Mouse (Mus musculus): ENCODE data around the gene Srf. TPM values are rescaled to one million over a fixed set of nuclear protein-coding genes. Genes with fewer than 3 reads are reported as not detected.
A peak's percentile ranks its signal among the peaks of the same experiment; 100 is the strongest.
"Not testable (repeated sequence)": the region's sequence is repeated elsewhere in the genome, so short reads cannot be mapped to it uniquely, and the experiment has no call there.

Srf gene
- total RNA-seq, 2 experiments from 2014 or later = 62.7 to 65.5 TPM

DNA sequence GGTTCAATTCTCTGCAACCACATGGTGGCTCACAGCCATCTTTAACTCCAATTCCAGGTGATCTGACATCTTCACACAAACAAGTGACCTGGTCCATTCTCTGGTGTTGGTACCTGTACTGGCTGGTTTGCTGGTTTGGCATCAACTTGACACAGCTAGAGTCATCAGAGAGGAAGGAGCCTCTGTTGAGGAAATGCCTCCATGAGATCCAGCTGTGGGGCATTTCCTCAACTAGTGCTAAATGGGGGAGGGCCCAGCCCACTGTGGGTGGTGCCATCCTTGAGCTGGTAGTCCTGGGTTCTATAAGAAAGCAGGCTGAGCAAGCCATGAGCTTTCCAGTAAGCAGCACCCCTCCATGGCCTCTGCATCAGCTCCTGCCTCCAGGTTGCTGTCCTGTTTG is 1.3 kb upstream of the Srf start:
- not testable (repeated sequence) for DNase-seq (ENCODE audit: low spot score in 2 of 2)

DNA sequence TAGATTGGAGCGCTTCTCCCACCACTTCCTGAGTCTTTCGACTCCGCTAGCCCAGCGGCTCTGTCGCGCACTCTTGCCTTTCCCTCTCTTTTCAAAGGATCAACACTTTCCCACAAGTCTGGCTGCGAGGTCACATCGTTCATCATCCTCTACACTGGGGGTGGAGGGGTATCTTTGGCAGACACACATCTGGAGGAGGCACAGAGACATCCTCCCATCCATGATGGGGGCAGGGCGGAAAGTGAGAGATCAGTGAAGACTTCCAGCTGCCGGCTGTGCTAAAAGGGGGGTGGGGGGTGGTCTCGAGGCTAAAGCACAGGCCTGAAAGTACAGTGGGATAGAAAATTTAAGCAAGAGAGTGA is 590 bp upstream of the Srf start:
- no peak for DNase-seq (ENCODE audit: low spot score in 2 of 2)

DNA sequence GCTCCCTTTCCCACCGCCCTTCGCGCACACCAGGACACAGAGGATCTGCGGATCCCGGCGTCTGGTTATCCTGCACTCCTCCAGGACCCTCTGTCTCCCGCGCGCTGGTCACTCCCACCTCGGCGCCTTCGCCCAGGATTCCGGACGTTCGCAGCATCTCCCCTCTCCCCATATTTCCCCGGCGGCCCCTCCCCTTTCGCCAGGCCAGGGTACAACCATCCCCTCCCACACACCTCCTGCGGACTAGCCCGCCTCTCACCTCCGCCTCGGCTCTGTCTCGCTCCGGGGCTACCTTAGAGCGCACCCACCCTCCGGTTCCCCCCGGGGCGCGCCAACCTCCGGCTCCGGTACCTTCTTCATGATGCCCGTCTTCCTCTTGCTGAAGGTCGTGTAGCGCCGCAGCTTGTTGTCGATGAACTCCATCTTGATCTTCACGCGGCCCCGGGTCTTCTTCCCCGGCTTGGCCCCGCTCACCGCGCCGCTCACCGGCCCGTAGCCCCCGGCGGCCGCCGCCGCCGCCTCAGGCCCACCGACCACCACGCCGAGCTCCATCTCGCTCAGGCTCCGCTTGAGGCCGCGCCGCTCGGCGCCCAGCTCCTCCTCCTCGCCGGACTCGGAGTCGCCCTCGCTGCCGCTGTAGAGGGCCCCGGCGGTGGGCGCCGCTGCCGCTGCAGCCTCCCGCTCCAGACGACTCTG is 850 bp downstream of the Srf start:
- DNase-seq (ENCODE audit: low spot score in 2 of 2) = peak in 1 of 2 experiments; percentile 46

DNA sequence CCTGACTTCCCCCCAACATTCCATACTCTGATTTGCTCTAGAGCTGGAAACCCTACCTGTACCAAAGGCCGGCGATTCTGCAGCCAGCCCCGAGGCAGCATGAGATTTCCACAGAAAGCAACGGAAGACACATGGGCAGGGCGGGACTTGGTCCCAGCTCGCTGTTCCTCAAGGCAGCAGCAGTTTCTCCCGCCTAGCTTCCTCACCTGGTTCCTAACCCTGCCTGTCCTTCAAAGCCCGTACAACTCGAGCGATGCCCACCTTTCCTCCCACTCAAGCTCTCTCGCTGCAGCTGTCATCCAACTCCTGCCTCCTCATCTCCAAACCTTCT is 1.4 kb downstream of the Srf start:
- peak in 1 of 2 experiments; percentile 34 for DNase-seq (ENCODE audit: low spot score in 2 of 2)

DNA sequence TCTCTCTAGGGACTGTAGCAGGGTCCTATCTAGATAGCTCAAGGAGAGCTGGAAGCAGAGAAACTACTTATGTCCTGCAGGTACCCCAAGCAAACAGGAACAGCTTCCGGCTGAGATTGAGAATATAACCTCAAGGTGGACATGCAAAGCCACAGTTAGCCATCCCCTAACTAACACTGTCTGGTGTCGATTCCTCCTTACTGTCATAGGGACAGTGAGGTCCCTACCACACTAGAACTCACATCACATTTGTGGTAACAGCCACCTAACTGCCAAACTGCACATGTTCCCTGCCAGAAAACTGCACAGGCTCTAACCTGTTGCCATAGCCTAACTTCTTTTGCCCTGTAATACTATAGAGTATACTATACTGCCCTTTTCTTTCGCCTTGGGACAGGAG is 2.0 kb downstream of the Srf start:
- no peak for DNase-seq (ENCODE audit: low spot score in 2 of 2)

DNA sequence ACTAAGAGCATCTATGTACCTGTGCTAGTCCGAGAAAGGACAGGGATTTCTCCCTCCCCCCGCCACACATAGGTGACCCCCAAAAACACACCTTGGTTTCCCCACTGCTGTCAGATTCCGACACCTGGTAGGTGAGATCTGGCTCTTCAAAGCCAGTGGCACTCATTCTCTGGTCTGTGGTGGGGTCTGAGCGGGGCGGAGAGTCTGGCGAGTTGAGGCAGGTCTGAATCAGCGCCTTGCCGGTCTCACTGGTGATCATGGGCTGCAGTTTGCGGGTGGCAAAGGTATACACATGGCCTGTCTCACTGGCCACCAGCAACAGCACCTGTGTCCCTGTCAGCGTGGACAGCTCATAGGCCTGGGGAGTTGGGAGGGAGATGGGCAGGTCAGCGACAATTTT is 2.5 kb downstream of the Srf start:
- DNase-seq (ENCODE audit: low spot score in 2 of 2) = no peak

DNA sequence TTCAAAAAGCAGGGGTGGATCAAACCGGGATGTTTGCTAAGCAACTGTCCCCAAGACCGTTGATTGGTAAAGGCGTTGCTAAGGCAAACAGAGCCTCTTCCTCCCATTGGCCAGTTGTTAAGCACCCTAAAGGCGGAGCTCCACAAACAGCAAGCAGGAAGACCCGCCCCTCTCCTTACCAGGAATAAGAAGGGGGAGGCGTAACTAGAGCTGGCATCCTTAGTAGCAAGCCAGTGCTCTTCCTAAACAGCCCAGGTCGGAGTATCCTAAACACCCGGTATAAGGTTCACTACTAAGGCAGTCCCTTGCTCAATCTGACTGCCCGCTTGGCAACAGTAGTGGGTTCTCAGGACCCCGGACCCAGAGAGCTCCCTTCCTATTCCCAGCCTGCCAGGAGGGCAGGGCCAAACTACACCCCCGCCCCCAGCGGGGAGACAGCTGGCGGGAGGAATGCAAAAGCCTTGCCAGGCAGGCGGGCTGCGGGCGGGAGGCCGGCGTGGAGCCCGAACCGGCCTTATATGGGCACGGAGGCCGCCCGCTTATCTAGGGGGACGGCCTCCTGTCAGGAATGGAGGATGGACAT is 3.0 kb downstream of the Srf start:
- peak; percentile 89 to 94 for DNase-seq (ENCODE audit: low spot score in 2 of 2)

DNA sequence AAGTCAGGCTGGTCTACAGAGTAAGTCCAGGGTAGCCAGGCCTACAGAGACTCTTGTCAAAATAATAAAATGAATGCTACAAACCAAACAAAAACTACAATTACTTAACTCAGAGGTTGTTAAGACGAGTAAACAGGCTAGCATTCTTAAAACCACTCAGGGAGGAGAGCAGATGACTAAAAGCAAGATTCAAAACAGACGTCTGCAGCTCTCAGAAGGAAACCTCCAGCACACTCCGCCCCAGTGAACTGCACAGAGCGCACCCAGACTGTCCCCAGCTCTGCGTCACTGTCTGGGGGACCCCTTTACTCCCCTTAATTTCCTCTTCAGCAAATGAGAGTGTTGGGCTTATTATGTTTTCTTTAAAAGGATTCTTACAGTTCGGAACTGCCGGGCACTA is 3.8 kb downstream of the Srf start:
- DNase-seq (ENCODE audit: low spot score in 2 of 2) = no peak

DNA sequence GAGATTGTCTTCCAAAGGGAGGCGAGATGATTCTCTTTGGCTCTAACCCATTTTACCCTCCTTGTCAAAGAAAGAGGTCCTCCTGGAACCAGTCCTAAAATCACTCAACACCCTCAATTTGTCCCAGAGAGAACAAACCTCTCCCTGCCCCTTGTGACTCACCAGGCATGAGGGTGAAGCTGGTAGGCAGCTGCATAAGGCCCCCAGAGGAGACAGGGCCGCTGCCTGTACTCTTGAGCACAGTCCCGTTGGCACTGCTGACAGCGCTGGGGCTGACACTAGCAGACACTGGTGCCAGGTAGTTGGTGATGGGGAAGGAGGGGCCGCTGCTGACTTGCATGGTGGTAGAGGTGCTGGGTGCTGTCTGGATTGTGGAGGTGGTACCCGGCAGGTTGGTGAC is 4.6 kb downstream of the Srf start:
- DNase-seq (ENCODE audit: low spot score in 2 of 2) = no peak

DNA sequence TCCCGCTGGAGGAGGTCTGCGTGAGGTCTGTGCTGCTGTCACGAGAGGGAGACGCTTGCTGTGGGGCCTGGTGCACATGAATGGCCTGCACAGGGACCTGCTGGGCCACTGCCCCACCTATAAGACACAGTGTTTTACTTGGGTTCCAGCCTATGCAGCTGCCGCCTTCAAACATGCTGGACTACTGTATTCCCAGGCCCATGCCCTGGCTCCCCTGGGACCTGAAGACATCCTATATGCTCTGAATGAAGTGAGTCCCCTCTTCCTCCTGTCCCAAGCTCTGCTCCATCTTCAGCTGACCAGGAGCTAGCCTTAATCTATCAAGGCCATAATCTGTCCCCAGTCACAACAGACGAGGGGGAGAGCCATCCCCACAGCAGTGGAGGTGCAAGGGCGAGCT is 5.1 kb downstream of the Srf start:
- no peak for DNase-seq (ENCODE audit: low spot score in 2 of 2)

DNA sequence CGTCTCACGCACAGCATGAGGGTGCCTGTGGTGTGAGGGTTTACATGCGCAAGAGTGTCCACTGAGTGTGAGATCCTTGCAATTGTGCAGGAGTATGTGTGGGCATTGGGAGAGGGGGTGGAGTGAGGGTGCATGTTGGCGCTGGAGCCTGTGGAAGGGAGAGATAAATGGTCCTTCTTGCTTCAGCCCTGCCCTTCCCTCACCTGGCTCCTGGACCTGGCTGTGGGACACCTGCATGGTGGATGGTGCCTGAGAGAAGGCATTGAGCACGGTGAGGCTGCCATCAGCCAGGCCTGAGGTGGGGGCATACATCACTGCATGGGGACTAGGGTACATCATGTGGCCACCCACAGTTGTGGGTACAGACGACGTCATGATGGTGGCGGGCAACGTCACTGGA is 6.3 kb downstream of the Srf start:
- DNase-seq (ENCODE audit: low spot score in 2 of 2) = no peak

DNA sequence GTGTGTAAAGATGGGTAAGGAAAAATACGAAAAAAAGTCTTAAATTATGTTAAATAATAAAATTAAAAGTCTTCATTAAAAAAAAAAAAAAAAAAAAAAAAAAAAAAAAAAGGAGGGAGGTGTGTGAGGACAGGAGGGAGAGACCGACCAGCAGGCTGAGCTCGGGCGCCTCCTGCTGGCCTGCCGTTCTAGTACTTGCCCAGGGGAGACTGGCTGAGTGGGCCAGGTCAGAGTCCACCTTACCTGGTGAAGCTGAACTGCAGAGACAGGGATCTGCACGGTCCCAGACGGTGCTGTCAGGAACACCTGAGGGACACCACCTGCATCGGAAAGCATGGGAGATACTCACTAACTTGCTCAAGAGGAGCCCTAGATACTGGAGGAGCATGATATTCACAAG is 6.8 kb downstream of the Srf start:
- DNase-seq (ENCODE audit: low spot score in 2 of 2) = no peak

DNA sequence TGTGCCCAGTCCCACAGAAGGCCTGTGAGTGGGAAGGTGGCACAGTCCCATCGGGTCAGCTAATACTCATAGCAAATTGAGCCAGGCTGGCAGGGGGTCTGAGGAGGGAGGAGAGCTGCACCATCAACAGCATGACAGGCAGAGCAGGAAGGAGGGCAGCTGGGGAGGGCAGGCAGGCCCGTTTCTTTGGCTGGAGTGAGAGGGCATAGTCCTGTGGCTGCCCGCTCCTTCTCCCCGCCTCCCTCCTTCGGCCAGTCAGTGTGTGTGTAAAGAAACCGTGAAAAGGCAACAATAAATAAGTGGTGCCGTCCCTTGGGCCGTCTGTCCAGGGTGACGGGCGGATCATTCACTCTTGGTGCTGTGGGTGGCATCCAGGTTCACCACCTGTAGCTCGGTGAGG is 7.2 kb downstream of the Srf start:
- no peak for DNase-seq (ENCODE audit: low spot score in 2 of 2)

DNA sequence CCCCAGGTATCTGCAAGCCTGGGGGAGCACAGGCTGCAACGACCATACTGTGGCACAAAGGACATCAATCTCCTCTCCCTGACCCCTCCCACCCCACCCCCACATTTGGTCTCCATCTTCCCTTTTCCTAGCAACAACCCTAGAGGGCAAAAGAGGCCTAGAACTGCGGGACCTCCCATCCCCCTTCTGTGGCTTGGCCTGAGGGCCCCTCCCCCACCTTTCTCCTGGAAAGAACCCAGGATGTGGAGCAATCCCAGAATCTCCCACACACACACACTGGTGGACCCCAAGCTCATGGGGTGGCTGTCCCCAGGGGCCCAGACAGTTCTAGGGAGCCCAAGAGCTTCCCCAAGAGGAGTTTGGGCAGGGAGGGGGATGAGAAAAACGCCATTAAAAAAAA is 8.1 kb downstream of the Srf start:
- no peak for DNase-seq (ENCODE audit: low spot score in 2 of 2)

DNA sequence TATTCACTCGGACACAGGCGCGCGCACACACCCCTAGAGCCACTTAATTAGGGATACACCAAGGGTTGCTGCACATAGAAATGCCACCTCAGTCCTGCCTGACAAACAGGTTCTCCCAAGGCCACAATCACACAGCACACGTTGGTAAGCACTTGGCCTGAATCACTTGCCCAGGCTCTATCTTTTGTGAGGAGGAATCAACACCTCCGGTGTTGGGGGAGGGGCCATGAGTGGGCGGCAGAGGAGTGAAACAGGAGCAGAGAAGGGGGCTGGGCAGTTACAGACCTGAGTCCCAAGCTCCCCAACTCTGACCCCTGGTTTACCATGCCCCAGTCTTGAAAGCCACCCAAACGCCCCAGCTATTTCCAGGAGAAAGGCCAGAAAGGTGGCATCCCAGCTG is 9.0 kb downstream of the Srf start:
- DNase-seq (ENCODE audit: low spot score in 2 of 2) = no peak

DNA sequence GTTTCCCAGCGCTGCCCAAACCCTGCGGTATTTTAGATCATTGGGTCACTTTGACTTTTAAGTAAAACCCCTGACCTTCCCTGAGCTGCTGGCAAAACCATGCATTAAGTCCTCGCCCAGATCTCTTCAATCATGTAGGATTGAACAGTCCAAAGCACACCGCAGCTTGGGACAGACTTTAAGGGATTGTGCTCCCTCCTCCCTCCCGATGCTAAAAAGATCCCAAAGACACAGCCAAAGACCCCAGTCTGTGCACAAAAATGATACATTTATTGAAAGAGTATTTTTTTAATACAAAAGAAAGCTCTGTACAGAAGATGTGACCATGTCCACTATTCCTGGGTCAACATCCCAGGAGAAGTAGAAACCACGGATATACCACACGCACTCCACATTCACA is 9.4 kb downstream of the Srf start:
- DNase-seq (ENCODE audit: low spot score in 2 of 2) = no peak

DNA sequence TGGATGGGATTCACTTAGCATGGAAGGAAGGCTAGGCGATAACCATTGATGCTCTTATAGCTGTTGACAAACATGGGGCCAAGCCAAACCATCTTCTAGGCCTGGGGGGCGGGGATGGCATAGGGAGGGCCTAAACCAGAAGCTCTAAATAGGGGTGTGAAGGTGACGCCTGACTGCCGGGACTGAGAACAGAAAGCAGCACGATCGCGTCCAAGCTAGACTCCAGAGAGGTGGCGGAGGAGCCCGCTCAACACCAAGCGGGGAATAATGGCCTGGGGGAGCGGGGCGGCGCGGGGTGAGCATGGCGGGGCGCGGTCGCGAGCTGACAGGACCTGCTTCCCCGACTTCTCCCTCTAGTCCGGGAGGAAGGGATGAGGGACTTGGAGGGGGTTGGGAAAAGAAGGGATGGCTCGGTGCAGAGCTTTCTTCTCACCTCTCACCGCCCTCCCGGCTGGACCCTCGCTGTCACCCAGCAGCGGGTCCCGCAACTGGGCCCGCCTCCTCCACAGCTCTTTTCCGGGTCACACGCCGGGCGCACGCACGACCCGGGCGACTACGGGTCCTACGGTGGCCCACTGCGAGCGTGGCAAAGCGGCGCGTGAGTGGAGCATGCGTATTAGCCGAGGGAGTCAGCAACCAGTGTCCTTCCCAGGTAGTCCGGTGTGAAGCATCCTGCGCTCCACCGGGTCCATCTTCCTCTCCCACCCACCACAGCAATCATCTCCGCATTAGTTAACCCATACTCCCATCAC is 10.0 kb downstream of the Srf start, which contains the start of gene Cul9:
Gene Cul9, minus strand, starts transcription at position 576 of the 752 bp plus-strand sequence.
- DNase-seq (ENCODE audit: low spot score in 2 of 2) = peak; percentile 78 to 90

DNA sequence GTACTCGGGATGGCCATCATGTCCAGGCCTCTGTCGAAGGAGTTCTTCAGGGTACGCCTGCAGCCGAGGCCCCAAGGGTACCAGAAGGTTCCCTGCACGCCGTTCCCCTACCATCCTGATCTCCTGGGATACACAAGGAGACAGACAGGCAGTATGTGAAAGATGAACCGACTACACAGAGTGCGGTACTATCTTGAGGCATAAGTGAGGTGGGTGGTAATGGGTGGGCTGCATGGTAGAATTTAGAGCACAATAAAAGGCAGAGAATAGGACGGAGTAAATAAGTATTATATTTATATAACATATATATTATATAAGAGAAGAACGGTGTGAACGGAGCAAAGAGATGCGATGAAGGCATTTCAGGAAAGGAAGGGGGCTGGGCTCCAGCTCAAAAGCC is 12.3 kb downstream of the Srf start:
- no peak for DNase-seq (ENCODE audit: low spot score in 2 of 2)

DNA sequence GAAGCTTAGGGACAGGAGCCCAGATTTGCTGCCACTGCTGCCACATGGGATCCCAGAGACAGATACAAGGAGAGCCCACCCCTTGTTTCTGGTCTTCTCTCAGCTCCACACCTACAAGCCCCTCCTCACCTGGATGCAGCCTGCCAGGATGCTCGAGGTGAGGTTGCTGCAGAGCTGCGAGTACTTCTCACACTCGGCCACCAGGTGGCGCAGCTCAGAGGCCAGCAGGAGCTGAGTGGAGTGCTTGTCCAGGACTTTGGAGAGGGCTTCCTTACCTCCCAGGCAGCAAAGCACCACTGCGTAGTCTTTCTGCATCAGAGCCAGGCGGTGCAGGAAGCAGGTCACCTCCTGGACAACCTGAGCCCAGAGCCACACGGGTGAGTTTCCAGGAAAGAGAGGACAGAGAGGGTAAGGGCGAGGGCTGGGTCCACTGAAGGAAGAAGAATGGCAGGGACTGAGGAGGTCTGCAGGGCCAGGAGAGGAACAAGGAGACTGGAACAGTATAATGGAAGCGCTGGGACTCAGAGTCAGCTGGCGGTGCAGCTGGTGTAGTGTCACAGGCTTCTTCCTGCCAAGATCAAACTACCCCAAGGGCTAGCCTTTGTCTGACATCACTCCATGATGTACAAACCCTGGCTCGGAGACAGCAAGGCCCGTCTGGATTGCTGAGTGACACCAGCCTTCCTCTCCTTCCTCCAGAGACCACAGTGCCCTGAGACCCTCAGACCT is 30.2 kb downstream of the Srf start:
- DNase-seq (ENCODE audit: low spot score in 2 of 2) = peak; percentile 59 to 69

DNA sequence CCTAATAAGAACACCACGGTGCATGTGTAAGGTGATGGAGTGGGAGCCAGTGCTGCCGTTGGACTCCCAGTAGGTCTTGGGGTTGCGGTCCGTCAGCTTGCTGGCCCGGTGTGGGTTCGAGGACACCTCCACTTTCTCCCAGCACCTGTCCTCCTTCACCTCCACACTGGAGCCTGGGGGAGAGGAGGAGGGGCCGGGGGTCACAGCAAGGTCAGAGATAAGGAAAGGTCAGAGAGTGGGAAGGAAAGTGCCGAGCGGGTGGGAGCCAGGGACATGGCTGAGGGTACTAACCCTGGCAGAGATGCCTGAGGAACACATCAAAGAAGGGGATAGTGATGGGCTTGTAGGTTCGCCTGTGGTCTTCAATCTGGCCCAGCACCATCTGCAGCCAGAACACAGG is 30.9 kb downstream of the Srf start:
- no peak for DNase-seq (ENCODE audit: low spot score in 2 of 2)

DNA sequence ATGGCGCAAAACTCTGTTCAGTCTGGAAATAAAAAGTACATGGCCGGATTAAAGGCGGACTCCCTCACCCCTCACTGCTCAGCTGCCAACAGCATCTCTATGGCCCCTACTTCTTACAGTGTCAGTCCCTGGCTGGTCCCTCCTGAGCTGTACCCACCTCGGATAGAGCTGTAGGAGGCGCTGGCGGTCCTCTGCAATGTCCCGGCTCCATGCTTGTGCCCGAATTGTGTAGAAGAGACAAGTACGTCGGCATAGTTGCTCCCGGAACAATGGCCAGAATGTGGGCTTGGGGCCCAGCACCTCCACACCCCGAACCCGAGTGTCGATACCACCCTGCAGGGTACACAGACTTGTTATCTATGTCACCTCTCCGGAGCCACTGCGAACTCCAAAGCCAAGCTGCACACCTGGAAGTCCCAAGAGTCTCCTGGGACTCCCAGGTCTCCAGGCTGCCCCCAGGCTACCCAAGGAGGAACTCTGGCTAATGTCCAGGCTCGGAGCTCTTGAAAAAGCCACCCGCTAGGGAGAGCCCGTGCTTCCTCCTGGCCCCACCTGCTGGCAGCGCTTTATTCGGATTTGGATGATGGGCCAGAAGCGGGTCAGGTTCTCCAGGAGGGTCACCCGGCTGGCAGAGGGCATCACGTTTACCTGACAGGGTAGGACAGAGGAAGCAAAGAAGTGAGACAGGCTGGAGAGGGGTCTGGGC is 33.9 kb downstream of the Srf start:
- DNase-seq (ENCODE audit: low spot score in 2 of 2) = no peak

Data from layer of hippocampus, postnatal 14 days (tissue).